Mouse (Mus musculus) testis, postnatal 10 days (tissue): Measurements from ENCODE around the gene Ppp1cb.

Experiments
- DNase-seq: peaks from one replicate; pipeline ENCODE4 v3.0.0; 2021; ENCODE audit warnings: low spot score

Gene Ppp1cb

DNA sequence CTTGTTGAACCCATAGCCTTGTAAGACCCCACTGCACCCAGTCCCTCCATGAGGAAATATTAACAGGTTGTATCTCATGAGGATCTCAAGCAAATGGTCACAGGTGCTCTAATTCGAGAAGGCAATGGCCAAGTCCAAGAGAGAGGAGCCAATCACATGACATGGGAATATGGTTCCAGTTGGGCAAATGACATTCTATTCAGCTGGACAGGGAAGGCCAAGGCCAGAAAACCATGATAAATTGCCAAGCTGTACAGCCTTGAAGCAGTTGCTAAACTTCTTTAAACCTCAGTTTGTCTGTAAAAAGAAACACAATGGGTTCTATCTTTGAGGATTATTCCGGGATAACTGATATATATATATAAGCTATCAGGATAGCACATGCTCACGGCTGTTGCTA, 14.7 kb upstream of the Ppp1cb start:
- DNase-seq: no peak

DNA sequence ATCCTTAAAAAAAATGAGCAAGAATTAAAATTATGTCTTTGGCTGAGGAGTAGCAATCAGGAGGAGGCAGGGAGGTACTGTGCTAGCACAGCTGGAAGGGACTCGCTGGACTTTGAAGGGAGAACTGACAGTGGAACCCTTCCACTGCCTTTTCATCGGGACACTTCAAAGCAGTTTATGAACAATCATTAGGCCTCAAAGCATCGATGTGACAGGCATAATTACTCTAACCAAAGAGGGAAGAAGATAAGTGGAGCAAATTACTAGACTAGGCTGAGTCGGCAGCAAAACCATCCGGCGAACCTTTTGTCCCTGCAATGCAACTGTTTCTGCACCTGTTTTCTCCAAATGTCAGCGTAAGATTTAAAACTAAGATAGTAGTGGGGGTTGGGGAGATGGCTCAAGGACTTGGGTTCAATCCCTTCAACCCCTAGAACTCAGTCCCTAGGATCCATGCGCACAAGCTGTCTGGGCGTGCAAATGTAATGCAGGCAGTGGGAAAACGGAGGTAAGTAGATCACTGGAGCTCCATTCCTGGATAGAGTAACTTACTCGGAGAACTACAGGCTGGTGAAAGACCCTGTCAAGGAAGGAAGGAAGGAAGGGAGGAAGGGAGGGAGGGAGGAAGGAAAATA, 13.2 kb upstream of the Ppp1cb start:
- no peak for DNase-seq

DNA sequence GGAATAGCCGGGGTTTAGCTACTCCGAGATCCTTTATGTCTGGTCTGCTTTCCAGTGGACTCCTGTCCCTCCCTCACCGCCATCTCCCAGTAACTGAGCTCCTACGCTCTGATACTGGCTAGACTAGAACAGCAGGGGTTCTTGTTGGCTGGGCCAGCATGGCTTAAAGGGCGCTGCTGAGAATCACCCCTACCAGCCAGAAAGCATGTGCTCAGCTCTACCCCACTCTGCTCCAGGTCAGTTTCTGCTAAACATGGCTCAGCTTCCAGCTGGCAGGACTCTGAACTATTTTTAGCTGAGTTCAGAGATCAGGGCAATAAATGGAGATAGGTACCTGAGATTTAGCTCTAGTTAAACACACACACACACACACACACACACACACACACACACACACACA, 12.2 kb upstream of the Ppp1cb start:
- no peak for DNase-seq

DNA sequence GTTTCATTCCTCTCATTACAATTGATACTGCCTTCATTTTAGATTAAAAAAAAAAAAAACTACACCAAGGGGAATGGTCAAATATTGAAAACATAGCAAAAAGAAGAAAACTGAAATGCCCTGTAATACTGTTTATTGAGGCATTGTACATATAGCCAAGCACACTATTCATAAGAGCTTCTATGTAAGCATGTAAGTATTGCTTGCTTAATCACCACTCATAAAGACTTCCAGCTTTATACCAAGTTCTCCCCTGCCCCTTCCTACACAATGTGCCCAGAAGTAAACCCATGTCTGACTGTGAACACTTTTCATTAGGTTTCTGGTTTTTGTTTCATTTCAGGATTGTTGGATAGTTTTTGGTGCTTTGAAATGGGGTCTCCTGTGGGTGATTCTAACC, 11.8 kb upstream of the Ppp1cb start:
- no peak for DNase-seq

DNA sequence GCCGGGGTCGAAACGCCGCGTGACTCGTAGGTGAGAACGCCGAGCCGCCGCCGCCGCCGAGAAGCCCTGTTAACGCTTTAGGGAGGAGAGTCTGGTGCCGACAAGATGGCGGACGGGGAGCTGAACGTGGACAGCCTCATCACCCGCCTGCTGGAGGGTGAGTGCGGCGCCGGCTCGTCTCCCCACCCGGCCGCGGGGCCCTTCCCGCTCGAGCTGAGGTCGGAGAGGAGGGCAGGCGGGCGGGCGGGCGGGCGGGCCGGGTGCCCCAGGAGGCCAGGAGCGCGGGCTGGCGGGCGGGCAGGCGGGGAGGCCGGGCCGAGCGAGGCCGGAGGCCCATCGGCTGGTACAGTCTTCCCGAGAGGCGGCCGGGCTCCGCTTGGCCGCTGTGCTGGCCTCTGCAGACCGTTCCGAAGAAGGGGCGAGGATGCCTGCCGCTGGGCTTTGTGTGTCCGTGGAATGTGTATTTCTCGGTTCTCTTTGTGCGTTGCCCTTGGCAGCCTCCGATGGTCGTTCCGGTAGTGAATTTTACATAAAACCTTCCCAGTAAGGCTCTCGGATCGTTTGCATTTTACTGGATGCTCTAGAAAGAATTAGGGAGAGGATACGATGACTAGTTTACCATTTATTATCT, 723 bp downstream of the Ppp1cb start:
- DNase-seq: no peak

DNA sequence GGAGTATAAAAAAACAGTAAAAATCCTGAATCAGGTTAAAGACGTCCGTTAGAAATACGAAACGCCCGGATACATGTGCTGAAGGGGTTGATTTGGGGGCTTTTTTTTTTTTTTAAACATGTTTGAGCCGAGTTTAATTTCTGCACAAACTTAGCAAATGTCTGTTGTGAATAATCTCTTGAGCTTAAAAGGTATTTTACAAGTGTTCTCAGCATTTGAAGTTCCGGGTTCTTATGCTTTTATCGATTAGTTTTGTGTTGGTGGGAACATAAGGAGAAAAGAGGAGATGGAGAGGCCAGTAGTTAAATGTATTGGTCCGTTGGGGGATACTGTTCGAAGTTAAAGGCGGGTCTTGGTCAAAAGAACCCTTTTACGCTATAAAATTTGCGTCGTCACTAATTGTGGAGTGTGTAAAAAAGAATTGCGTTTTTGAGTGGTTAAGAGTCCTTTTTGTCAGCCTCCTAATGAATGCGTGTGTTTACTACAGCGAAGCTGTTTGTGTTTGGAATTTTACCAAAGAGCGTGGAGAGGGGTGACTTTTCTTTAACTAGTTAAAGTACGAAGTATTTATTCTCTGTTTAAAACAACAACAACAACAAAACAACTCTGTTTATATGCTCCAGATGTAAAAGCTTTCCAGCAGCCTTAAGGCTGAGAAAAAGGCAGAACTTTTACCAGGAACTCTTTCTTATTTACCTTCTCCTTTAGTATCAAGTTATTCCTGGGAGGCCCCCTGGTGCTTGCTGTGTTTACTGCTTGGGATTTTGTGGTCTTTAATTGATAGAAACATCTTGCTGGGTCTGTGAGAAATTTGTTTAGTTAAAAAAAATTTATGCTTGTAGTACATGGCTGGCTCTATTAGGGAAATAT, 1.5 kb downstream of the Ppp1cb start:
- DNase-seq: peak; percentile 68

DNA sequence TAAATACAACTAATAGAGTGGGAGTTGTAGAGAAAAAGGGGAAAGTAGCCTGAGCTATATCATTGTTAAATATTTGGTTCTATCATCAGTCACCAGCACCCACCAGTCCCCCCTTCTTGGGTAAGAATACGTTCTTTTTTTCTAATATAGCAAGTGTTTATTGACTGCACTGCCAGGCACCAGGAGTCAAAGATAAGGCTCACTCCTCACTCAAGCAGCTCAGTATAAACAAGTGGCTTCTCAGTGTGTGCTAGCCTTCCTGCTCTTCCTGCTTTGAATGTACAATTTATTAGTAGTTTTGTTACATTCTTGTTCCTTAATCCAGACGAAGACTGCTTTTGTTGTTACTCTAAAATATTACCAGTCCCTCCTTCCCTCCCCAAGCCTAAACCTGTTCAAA, 2.3 kb downstream of the Ppp1cb start:
- no peak for DNase-seq

DNA sequence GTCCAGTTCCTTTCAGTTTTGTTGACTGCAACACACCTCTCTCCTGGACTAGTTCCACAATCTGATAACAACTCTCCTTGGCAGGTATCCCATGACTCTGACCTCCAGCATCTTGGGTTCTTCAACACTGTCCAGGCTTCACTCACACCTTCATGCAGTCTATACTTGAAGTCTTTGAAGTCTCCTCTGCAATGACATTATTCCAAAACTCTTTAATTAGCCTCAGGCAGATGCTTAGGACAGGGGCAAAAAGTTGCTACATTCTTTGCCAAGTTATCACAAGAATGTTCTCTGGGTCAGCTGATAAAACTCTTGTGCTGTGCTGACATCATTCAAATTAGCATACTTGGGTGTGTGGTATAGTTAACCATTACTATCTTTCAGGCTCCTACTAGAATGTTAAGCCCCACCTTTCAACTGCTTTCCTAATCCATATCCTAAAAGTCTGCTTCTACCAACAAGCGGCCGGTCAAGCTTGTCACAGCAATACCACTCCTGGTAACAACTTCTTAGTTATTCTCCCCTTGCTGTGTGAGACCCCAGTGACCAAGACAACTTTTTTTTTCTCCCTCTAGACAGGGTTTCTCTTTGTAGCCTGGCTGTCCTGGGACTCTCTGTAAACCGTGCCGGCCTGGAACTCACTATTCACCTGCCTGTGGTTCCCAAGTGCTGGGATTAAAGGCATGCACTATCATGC, 13.8 kb downstream of the Ppp1cb start:
- DNase-seq: no peak

DNA sequence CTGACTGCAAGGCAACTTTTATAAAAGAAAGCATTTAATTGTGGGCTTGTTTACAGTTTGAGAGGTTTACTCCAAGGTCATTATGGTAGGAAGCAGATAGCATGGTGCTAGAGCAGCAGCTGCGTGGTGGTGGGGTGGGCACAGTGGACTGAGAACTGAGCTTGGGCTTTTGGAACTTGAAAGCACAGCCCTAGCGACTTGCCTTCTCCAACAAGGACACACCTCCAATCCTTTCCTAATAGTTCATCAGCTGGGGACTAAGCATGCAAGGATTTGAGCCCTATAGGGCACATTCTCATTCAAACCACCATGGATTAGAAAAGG, 14.3 kb downstream of the Ppp1cb start:
- DNase-seq: no peak

DNA sequence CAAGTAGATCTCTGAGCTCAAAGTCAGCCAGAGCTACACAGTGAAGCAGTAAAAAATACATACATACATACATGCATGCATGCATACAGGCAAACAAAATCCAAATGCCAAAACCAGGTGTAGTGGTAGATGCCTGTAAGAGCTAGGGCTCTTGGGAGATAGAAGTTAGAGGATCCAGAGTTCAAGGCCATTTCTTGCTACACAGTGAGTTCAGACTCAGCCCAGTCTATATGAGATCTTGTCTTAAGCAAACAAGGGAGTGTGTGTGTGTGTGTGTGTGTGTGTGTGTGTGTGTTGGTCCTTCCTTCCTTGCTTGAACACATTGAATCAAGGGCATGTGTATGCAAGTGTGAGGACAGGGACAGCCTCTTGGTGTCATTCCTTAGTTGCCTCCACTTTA, 17.9 kb downstream of the Ppp1cb start:
- no peak for DNase-seq

DNA sequence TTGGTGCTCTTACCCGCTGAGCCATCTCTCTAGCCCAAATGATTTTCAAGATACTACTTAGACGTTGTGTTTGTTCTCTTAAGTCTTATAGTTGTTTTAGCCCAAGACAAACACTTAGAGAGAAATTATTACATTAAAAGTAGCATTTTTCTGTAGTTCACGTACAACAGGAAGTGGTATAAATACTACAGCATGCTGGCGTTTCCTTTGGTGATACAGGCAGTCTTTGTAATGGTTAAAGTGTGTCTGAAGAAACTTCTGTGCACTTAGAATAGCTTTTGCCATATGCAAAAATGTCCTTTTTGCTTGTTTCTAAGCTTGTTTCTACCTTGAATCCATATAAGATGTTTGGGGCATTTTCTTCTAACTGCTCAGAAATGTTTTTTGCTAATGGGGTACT, 20.3 kb downstream of the Ppp1cb start:
- no peak for DNase-seq

DNA sequence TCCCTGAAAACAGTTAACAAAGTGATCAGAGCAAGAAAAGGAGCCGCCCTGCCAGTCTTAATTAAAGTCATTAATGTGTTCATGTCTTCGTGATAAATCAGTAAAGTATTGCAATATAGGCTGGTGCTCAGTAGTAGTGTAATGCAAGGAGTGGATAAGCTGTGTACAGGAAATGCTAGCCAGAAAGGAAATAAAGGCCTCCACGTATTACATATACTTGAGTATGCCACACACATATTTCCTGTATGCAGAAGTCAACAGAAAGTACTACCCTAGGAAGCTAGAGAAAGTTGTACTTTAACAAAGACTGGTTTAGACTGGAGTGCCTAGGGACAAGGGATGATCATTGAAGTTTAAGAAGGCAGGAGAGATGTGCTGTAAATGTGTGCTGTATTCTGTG, 26.8 kb downstream of the Ppp1cb start:
- DNase-seq: no peak

DNA sequence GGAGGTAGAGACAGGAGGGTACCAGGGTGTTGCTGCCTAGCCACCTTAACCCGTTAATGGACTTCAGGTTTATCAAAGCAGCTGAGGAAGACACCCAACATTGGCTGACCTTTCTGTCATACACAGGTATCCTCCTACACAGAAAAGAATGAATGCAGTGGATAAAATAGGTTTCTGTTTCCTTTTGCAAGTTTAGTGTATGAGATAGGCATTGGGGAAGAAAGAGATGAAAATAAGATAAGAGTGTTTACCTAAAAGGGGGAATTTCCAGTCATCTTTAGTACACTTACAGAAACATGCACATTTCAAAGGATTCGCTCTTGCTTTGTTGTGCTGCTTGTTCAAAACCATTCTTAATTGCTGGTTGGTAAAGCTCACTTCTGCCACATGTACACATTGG, 29.4 kb downstream of the Ppp1cb start:
- no peak for DNase-seq

DNA sequence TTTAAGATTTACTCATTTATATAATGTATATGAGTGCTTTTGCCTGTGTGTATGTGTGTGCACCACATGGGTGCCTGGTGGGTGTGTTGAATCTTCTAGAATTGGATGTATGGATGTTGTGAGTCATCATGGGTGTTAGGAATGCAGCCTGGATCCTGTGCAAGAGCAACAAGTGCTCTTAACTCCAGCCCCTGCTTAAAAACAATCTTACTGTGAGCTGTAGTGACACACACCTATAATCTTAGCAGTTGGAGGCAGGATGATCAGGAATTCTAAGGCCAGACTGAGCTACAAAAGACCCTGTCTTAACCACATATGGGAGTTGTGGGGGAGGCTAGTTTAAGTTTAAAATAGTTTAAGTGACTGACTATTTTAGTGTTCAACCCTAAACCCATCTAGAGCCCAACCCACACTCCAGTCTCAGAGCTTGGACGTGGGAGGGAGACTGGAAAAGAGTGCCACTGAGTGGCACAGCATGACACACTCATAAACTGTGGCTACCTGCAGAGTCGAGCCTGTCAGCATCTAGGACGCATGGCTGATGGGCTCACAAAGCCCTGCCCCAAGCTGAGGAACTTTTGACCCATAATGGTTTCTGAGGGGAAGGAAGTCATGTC, 35.5 kb downstream of the Ppp1cb start:
- DNase-seq: no peak

DNA sequence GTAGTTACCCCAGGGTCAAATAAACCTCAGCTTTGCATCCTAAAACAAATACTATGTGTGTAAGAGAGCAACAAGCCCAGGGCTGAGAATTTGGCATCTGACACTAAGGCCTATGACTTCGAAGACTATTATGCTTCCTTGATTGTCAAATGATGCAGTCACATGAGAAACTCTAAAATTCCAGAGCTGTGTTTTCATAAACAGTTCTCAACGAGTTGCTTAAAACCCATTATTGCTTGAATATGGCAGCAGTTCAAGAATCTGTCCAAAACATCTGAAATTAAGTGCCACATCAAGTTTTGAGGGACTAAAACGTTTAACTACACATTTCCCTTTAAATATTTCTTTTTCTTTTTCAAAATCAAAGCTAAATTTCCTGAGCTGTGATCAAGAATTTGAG, 50.1 kb downstream of the Ppp1cb start:
- no peak for DNase-seq

DNA sequence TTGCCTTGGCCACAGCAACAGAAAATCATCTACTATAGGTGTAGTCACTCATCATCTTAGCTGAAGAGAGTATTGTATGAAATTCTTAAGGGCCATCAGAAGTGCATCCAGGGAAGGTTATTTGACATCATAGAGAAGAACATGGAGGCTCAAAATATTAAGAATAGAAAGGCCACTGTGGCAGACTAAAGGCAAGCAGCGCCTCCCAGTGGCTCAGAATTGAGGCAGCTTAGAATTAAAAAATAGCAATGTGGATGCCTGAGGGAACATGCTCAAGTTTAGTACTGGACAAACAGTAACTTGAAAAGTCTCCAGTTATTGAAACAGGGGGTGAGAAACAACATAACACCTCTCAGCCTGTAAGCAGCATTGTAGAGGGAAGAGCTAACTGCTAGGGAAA, 61.7 kb downstream of the Ppp1cb start:
- DNase-seq: peak; percentile 68

DNA sequence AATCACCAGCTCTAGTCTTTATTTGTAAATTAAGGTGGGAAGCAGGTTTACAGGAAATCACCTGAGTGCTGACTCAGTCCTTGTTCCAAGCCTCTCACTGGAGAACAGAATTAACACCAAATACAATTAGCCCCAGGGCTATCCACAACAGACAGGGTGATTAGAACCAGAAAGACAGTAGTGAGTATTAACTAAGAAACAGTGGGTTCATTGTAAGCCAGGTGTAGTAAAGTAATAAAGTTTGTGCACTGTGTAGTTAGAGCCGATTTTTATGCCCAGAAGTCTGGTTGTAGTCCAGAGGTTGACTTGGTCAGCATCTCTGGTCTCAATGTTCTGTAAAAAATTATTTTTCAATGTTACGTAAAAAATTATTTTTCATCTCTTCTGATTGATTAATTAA, 90.8 kb downstream of the Ppp1cb start:
- DNase-seq: no peak

DNA sequence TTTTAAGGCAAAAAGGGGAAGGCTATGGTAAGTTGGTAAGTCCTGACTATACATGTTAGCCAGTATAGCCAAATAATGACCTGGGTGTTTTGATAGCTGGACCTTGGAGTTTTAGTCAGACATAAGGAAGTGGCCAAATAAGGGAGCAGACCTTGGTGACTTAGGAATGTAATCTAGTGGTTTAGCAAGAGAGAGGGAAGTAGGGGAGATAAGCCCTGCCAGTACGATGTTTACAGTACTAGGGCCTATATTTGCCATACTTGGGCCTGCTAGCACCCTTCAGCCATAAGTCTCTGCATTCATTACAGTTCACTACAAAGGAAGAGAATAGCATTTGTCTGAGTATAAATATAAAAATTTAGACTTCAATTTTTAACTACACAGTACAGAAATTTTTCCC, 106.1 kb downstream of the Ppp1cb start:
- DNase-seq: no peak
